Mouse (Mus musculus) E14TG2a.4 (cell line): ENCODE measurements around the gene Ucn2.

ENCODE experiments used
- CTCF ChIP-seq: conservative IDR thresholded peaks from 2 replicates; pipeline ENCODE4 v1.5.1; 2014; ENCODE audit warnings: low read length
- NANOG ChIP-seq: IDR thresholded peaks from 2 replicates; pipeline ENCODE4 v1.6.1; 2014; ENCODE audit warnings: borderline replicate concordance, low read length, mixed read lengths
- POU5F1 ChIP-seq: IDR thresholded peaks from 2 replicates; pipeline ENCODE4 v1.6.1; 2014; ENCODE audit warnings: low read length, borderline replicate concordance

- no peak for TF ChIP-seq CTCF
- no peak for TF ChIP-seq NANOG
- TF ChIP-seq POU5F1 = no peak
Observed at GRCm38 (mm10) chr9:109015397-109015796, 29.6 kb downstream of the Ucn2 start.
